ENCODE assay signal across 8 mouse cellular contexts in the genomic region with DNA sequence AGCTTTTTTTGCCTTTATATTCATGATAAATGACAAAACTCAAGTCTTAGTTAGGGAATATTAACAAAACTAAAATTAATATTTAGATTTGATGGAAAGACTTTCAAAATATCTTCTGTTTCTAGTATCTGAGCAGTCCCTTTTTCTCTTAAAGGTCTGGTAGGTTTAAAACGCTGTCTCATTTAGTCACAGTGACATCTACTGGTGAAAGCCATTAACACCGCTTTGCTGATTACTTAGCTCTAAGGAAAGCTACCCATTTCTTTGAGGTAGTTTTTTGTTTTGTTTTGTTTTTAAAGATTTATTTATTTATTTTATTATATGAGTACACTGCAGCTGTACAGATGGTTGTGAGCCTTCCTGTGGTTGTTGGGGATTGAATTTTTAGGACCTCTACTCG. TPM values are rescaled to one million over a fixed set of nuclear protein-coding genes. Genes with fewer than 3 reads are reported as not detected.
A peak's percentile ranks its signal among the peaks of the same experiment; 100 is the strongest.
DNase-seq lines count a peak whose midpoint lies in the region; ATAC-seq lines count a peak whose summit lies in the region.

No protein-coding gene starts in this region.

- H3K36me3 ChIP-seq in kidney, embryonic 15.5 days, result peaks cover 71% of the 10 kb centered on the region

- DNase-seq in adrenal gland, adult 2 months, result peak; percentile 35
- DNase-seq in adrenal gland, postnatal 4 days (ENCODE audit: low spot score in 2 of 2), result no peak
- DNase-seq in kidney, adult 9 months, result peak; percentile 75
- DNase-seq in right cerebral cortex, adult 18-20 months, result no peak

- 60% methylated on average over 3 of the region's 3 CpGs for WGBS in kidney, embryonic 15.5 days

- no peaks in the 10 kb centered on the region for H3K4me1 ChIP-seq in kidney, embryonic 15.5 days

- H3K4me2 ChIP-seq in kidney, embryonic 15.5 days, result no peak overlapping the region

- ATAC-seq in kidney, embryonic 15.5 days (replicated peaks; ENCODE audit: low FRiP score), result no peak
- ATAC-seq in CD4-positive, CD25-positive, alpha-beta regulatory T cell, adult 4 months, result peak; percentile 79
- ATAC-seq in common myeloid progenitor, adult 5-6 weeks (replicated peaks; ENCODE audit: low read depth, poor library complexity, severe bottlenecking), result peak; percentile 79
- peak; percentile 76 for ATAC-seq in monocyte, adult 5-6 weeks (replicated peaks; ENCODE audit: insufficient number of reproducible peaks, low FRiP score, low TSS enrichment, poor library complexity, severe bottlenecking)

- H3K4me3 ChIP-seq in kidney, embryonic 15.5 days (replicated peaks), result no peak overlapping the region

- no peaks in the 10 kb centered on the region for H3K27me3 ChIP-seq in kidney, embryonic 15.5 days

- H3K9ac ChIP-seq in kidney, embryonic 15.5 days, result no peak overlapping the region

- no peaks in the 10 kb centered on the region for H3K9me3 ChIP-seq in kidney, embryonic 15.5 days (replicated peaks)

- no peak overlapping the region for H3K27ac ChIP-seq in kidney, embryonic 15.5 days

RNA-seq across cellular contexts. Expression of gene Sp1, which starts 15.5 kb away (rescaled TPM):
- 10 to 100 TPM; 71.7 to 72.1 TPM for total RNA-seq in adrenal gland, adult 2 months (2021)
- 8.5 and 11.1 TPM in 2 replicates for polyA plus RNA-seq in adrenal gland, adult 2 months (2012; rRNA removed)
- 100 to 1,000 TPM; 101 to 110 TPM for total RNA-seq in adrenal gland, postnatal 4 days (2021)
- 10.8 and 11.1 TPM in 2 replicates for polyA plus RNA-seq in kidney, embryonic 15.5 days (2015; fragmentation: Nextera tagmentation; extraction: Ambion mirVana)
- polyA plus RNA-seq in CD4-positive, CD25-positive, alpha-beta regulatory T cell, adult 4 months (2017; shearing (Covaris generic)), result 10 to 100 TPM; 19.0 to 22.2 TPM
- total RNA-seq in common myeloid progenitor, adult 5-6 weeks (2017), result 65.3 and 87.3 TPM in 2 replicates
- total RNA-seq in monocyte, adult 5-6 weeks (2017), result 66.1 to 99.7 TPM (median 74.8 TPM) in 3 replicates

RNA-seq across cellular contexts. Expression of gene Amhr2, which starts 23.7 kb away (rescaled TPM):
- 1 to 10 TPM; 1.0 to 1.6 TPM for total RNA-seq in adrenal gland, adult 2 months (2021)
- polyA plus RNA-seq in adrenal gland, adult 2 months (2012; rRNA removed), result 1.3 and 2.5 TPM in 2 replicates
- 1 to 10 TPM; 2.8 to 3.1 TPM for total RNA-seq in adrenal gland, postnatal 4 days (2021)
- polyA plus RNA-seq in kidney, embryonic 15.5 days (2015; fragmentation: Nextera tagmentation; extraction: Ambion mirVana), result 0.75 and 1.7 TPM in 2 replicates
- polyA plus RNA-seq in CD4-positive, CD25-positive, alpha-beta regulatory T cell, adult 4 months (2017; shearing (Covaris generic)), result under 1 TPM; 0.63 to 0.71 TPM
- total RNA-seq in common myeloid progenitor, adult 5-6 weeks (2017), result not detected in 2 replicates
- 0.86 TPM in 1 of 3 replicates, not detected in the others for total RNA-seq in monocyte, adult 5-6 weeks (2017)

RNA-seq across cellular contexts. Expression of gene Prr13, which starts 37.4 kb away (rescaled TPM):
- total RNA-seq in adrenal gland, adult 2 months (2021), result 100 to 1,000 TPM; 105 to 197 TPM
- polyA plus RNA-seq in adrenal gland, adult 2 months (2012; rRNA removed), result 213 and 313 TPM in 2 replicates
- 10 to 100 TPM; 63.2 to 81.5 TPM for total RNA-seq in adrenal gland, postnatal 4 days (2021)
- 82.9 and 86.1 TPM in 2 replicates for polyA plus RNA-seq in kidney, embryonic 15.5 days (2015; fragmentation: Nextera tagmentation; extraction: Ambion mirVana)
- polyA plus RNA-seq in CD4-positive, CD25-positive, alpha-beta regulatory T cell, adult 4 months (2017; shearing (Covaris generic)), result 1,000 to 10,000 TPM; 1,029 to 1,286 TPM
- total RNA-seq in common myeloid progenitor, adult 5-6 weeks (2017), result 38.7 and 51.2 TPM in 2 replicates
- total RNA-seq in monocyte, adult 5-6 weeks (2017), result 233 to 280 TPM (median 259 TPM) in 3 replicates

RNA-seq across cellular contexts. Expression of gene Pcbp2, which starts 48.9 kb away (rescaled TPM):
- 100 to 1,000 TPM; 641 to 760 TPM for total RNA-seq in adrenal gland, adult 2 months (2021)
- polyA plus RNA-seq in adrenal gland, adult 2 months (2012; rRNA removed), result 388 and 545 TPM in 2 replicates
- 100 to 1,000 TPM; 925 to 956 TPM for total RNA-seq in adrenal gland, postnatal 4 days (2021)
- 210 and 217 TPM in 2 replicates for polyA plus RNA-seq in kidney, embryonic 15.5 days (2015; fragmentation: Nextera tagmentation; extraction: Ambion mirVana)
- 100 to 1,000 TPM; 198 to 220 TPM for polyA plus RNA-seq in CD4-positive, CD25-positive, alpha-beta regulatory T cell, adult 4 months (2017; shearing (Covaris generic))
- 227 and 349 TPM in 2 replicates for total RNA-seq in common myeloid progenitor, adult 5-6 weeks (2017)
- 106 to 183 TPM (median 119 TPM) in 3 replicates for total RNA-seq in monocyte, adult 5-6 weeks (2017)

RNA-seq across cellular contexts. Expression of gene Sp7, which starts 54.5 kb away (rescaled TPM):
- total RNA-seq in adrenal gland, adult 2 months (2021), result under 1 TPM; 0.09 to 0.14 TPM
- 0.50 and 0.55 TPM in 2 replicates for polyA plus RNA-seq in adrenal gland, adult 2 months (2012; rRNA removed)
- under 1 TPM; 0.31 to 0.48 TPM for total RNA-seq in adrenal gland, postnatal 4 days (2021)
- 1.3 and 5.9 TPM in 2 replicates for polyA plus RNA-seq in kidney, embryonic 15.5 days (2015; fragmentation: Nextera tagmentation; extraction: Ambion mirVana)
- not detected for polyA plus RNA-seq in CD4-positive, CD25-positive, alpha-beta regulatory T cell, adult 4 months (2017; shearing (Covaris generic))
- not detected in 2 replicates for total RNA-seq in common myeloid progenitor, adult 5-6 weeks (2017)
- total RNA-seq in monocyte, adult 5-6 weeks (2017), result not detected in 3 replicates

Comparison
In these comparisons a context has a peak if more than half of its experiments do, and no peak if none do; other contexts are left out.
1. DNase-seq: peak in adrenal gland, adult 2 months (single experiment) and kidney, adult 9 months (single experiment); none in adrenal gland, postnatal 4 days (0 of 2) and right cerebral cortex, adult 18-20 months (single experiment).